Mouse (Mus musculus): Measurements from ENCODE around the gene Cast. TPM values are rescaled to one million over a fixed set of nuclear protein-coding genes. Genes with fewer than 3 reads are reported as not detected.

Gene Cast
- polyA plus RNA-seq, 1 experiment from 2014 or later: 32.6 TPM

DNA sequence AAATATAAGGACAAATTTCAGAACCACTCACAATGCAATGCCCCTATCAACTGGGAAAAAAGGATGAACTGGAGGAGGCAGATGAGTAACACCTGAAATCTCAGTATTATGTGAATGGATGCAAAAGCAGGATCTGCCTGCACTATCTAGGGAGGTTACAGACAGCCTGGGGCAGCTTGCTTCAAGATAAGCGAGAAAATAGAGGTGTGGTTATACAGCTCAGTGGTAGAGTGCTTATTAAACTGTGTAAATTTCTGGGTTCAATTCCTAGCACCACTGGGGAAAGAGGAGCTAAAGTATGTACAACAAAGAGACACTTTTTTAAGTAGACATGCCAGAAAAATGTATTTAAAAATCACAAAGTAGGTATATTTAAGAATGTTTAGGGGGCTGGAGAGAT, 14.2 kb downstream of the Cast start:
- no peak overlapping the region for H3K27ac ChIP-seq (ENCODE audit: low read length)
- H3K36me3 ChIP-seq (ENCODE audit: insufficient read depth, low read length): no peaks in the 10 kb centered on the region
- no peaks in the 10 kb centered on the region for H3K9me3 ChIP-seq (ENCODE audit: low read length)
- no peaks in the 10 kb centered on the region for H3K4me1 ChIP-seq (ENCODE audit: insufficient read depth, low read length)
- H3K4me2 ChIP-seq (replicated peaks; ENCODE audit: low read depth, low read length): no peak overlapping the region
- ATAC-seq (ENCODE audit: low FRiP score, low TSS enrichment): no peak
- no peak overlapping the region for H3K9ac ChIP-seq (replicated peaks; ENCODE audit: low read length)
- H3K4me3 ChIP-seq (ENCODE audit: low read length): no peak overlapping the region
- WGBS: 82% methylated on average over 1 of the region's 1 CpGs
- no peaks in the 10 kb centered on the region for H3K27me3 ChIP-seq (ENCODE audit: insufficient read depth, low read length)

DNA sequence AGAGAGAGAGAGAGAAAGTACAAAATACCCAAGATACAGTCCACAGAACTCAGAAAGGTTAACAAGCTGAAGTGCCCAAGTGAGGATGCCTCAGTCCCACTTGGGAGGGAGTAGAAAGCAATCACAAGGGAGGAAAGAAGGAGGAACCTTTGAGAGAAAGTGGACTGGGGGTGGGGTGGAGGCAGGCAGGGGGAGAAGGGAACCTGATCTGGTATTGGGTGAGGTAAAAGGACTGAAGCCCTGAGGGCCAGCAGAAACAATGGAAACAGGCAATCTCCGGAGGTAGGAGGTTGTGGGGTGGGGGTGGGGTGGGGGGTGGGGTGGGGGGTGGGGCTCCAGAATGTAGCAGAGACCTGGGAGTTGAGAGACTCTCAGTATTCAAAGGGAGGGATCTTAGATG, 20.9 kb downstream of the Cast start:
- H3K4me3 ChIP-seq (ENCODE audit: low read length): no peak overlapping the region
- H3K9me3 ChIP-seq (ENCODE audit: low read length): no peaks in the 10 kb centered on the region
- no peaks in the 10 kb centered on the region for H3K36me3 ChIP-seq (ENCODE audit: insufficient read depth, low read length)
- H3K4me1 ChIP-seq (ENCODE audit: insufficient read depth, low read length): no peaks in the 10 kb centered on the region
- no peaks in the 10 kb centered on the region for H3K27me3 ChIP-seq (ENCODE audit: insufficient read depth, low read length)
- WGBS: no CpG with 5 or more reads among the region's 1 CpGs
- no peak overlapping the region for H3K27ac ChIP-seq (ENCODE audit: low read length)
- no peak overlapping the region for H3K4me2 ChIP-seq (replicated peaks; ENCODE audit: low read depth, low read length)
- no peak for ATAC-seq (ENCODE audit: low FRiP score, low TSS enrichment)
- no peak overlapping the region for H3K9ac ChIP-seq (replicated peaks; ENCODE audit: low read length)

DNA sequence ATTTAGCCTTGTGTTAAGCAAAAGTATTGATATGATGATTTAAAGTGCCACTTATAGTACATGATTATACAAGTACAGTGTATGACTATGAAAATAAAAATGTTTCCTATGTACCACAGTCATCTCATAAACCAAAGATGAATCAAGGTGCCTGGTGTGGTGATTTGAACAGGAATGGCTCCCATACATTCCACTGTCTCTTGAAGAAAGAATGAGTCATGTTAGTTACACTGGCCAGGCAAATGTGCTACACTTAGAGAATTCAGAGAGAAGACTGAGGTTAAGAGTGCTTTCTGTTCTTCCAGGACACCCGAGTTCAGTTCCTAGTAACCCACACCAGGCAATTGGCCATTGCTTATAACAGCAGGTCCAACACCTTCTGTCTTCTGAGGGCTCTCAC, 36.5 kb downstream of the Cast start:
- Histone ChIP-seq H3K4me2 (replicated peaks; ENCODE audit: low read depth, low read length) (no peak overlapping the region), H3K27me3 (ENCODE audit: insufficient read depth, low read length) (no peaks in the 10 kb centered on the region), H3K36me3 (ENCODE audit: insufficient read depth, low read length) (no peaks in the 10 kb centered on the region), H3K4me1 (ENCODE audit: insufficient read depth, low read length) (0 out of 2 replicates have a peak, but pooled peaks cover 2% of the 10 kb centered on the region), H3K9ac (replicated peaks; ENCODE audit: low read length) (no peak overlapping the region), H3K27ac (ENCODE audit: low read length) (no peak overlapping the region), H3K9me3 (ENCODE audit: low read length) (no peaks in the 10 kb centered on the region), H3K4me3 (ENCODE audit: low read length) (no peak overlapping the region)
- no peak for ATAC-seq (ENCODE audit: low FRiP score, low TSS enrichment)
- WGBS: 43% methylated on average over 1 of the region's 1 CpGs

DNA sequence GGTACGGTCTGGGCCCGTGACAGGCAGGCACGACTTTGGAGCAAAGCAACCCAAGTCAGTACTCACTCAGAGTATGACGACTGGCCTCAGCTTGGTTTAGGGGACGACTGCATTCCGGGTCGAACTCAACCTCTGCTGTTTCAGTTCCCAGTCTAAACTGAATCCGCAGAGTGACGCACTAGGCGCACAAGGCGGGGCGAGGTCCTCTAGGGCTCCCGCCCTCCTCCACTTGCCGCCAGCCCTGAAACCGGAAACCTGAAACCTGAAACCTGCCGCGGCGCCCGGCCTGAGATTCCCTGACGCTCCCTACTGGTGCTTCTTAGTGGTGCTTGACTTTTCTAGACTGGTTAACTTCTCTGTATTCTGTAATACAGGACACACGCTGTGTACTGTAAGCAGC, 38.1 kb downstream of the Cast start:
- Histone ChIP-seq H3K4me1 (ENCODE audit: insufficient read depth, low read length) (0 out of 2 replicates have a peak, but pooled peaks cover 2% of the 10 kb centered on the region), H3K9ac (replicated peaks; ENCODE audit: low read length) (peak overlapping the region; percentile 73), H3K9me3 (ENCODE audit: low read length) (no peaks in the 10 kb centered on the region), H3K4me3 (ENCODE audit: low read length) (peak overlapping the region; percentile 57), H3K27ac (ENCODE audit: low read length) (peak overlapping the region; percentile 93), H3K4me2 (replicated peaks; ENCODE audit: low read depth, low read length) (peak overlapping the region; percentile 63), H3K27me3 (ENCODE audit: insufficient read depth, low read length) (no peaks in the 10 kb centered on the region), H3K36me3 (ENCODE audit: insufficient read depth, low read length) (no peaks in the 10 kb centered on the region)
- 0% methylated on average over 21 of the region's 21 CpGs for WGBS
- ATAC-seq (ENCODE audit: low FRiP score, low TSS enrichment): peak; percentile 100

DNA sequence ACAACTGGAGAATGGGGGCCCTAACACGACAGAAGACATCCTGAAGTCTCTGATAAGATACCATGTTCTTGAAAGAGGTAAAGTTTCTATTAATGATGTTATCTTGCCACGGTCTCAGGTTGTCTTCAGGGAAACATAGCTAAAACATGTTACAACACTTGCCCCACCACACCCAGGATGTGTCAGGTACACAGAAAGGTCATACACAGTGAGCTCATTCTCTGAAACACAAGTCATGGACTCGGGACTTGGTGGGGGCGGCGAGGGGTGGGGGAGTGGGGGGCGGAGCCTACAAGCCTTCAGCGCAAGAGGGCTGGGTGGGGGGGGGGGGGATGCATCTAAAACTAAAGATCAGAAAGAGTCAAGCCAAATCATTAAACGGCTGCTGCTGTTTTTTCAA, 38.7 kb downstream of the Cast start:
- H3K36me3 ChIP-seq (ENCODE audit: insufficient read depth, low read length): no peaks in the 10 kb centered on the region
- no peaks in the 10 kb centered on the region for H3K27me3 ChIP-seq (ENCODE audit: insufficient read depth, low read length)
- H3K9ac ChIP-seq (replicated peaks; ENCODE audit: low read length): peak overlapping the region; percentile 73
- peak overlapping the region; percentile 63 for H3K4me2 ChIP-seq (replicated peaks; ENCODE audit: low read depth, low read length)
- H3K27ac ChIP-seq (ENCODE audit: low read length): peak overlapping the region; percentile 93
- peak overlapping the region; percentile 57 for H3K4me3 ChIP-seq (ENCODE audit: low read length)
- 5% methylated on average over 7 of the region's 8 CpGs for WGBS
- 0 out of 2 replicates have a peak, but pooled peaks cover 2% of the 10 kb centered on the region for H3K4me1 ChIP-seq (ENCODE audit: insufficient read depth, low read length)
- peak; percentile 57; the same call in 1 of the 2 replicates for ATAC-seq (ENCODE audit: low FRiP score, low TSS enrichment)
- H3K9me3 ChIP-seq (ENCODE audit: low read length): no peaks in the 10 kb centered on the region

DNA sequence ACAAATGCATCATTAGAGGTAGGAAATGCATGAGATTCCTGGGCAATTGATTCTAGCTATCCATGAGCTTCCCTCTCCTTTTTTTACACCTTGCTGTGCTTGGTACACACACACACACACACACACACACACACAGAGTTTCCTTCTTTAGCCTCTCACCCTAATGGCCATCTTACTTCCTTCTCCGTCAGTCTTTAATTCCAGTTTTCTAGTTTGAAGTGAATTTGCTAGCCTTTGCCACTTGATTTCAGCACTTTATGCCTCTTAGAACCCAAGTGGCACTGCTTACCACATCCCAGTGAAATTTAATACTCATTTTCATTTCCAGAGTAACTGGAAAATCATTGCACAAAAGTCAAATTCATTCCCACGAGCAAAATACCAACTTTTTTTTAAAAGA, 41.4 kb downstream of the Cast start:
- Histone ChIP-seq H3K4me3 (ENCODE audit: low read length) (no peak overlapping the region), H3K36me3 (ENCODE audit: insufficient read depth, low read length) (no peaks in the 10 kb centered on the region), H3K9ac (replicated peaks; ENCODE audit: low read length) (no peak overlapping the region), H3K4me2 (replicated peaks; ENCODE audit: low read depth, low read length) (no peak overlapping the region), H3K9me3 (ENCODE audit: low read length) (no peaks in the 10 kb centered on the region), H3K27me3 (ENCODE audit: insufficient read depth, low read length) (no peaks in the 10 kb centered on the region), H3K4me1 (ENCODE audit: insufficient read depth, low read length) (0 out of 2 replicates have a peak, but pooled peaks cover 2% of the 10 kb centered on the region), H3K27ac (ENCODE audit: low read length) (no peak overlapping the region)
- 69% methylated on average over 2 of the region's 2 CpGs for WGBS
- no peak for ATAC-seq (ENCODE audit: low FRiP score, low TSS enrichment)

DNA sequence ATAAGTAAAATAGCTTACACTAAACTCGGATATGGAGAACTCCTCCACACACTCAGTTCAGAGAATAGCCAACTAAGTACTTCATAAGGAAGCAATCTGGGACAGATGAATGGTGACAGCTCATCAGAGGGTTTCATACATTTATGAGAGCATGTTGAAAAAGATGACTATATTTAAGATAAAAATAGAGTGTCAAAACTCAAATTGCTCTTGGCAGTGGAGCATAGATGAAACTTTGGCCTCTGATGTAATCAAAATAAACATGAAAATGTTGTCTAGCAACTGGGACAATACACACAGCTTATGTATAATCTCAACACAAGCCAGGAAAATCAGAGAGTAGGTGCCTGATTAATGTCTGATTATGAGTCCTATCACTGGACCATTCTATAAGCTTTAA, 45.9 kb downstream of the Cast start:
- H3K27me3 ChIP-seq (ENCODE audit: insufficient read depth, low read length): no peaks in the 10 kb centered on the region
- no peak overlapping the region for H3K27ac ChIP-seq (ENCODE audit: low read length)
- no peak for ATAC-seq (ENCODE audit: low FRiP score, low TSS enrichment)
- WGBS: 86% methylated on average over 1 of the region's 1 CpGs
- no peaks in the 10 kb centered on the region for H3K36me3 ChIP-seq (ENCODE audit: insufficient read depth, low read length)
- H3K4me3 ChIP-seq (ENCODE audit: low read length): no peak overlapping the region
- no peak overlapping the region for H3K4me2 ChIP-seq (replicated peaks; ENCODE audit: low read depth, low read length)
- H3K9me3 ChIP-seq (ENCODE audit: low read length): no peaks in the 10 kb centered on the region
- H3K9ac ChIP-seq (replicated peaks; ENCODE audit: low read length): no peak overlapping the region
- H3K4me1 ChIP-seq (ENCODE audit: insufficient read depth, low read length): no peaks in the 10 kb centered on the region

DNA sequence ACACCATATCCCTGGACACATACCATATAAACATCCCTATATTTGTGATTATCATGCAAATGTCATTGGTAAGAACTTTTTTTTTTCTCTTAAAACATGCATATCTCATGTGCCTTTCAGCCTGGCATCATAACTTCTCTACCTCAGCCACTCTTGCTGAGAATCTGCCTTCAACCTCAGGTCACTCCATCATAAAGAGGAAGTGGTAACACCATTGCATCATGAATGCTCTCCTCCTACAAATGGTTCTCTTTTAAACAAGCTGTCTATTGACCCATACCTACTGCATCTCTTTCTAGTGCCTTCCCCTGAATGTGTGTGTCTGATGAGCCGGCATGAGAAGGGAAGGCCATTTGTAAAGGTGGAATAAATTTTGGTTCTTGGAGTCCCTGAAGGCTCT, 49.5 kb downstream of the Cast start:
- H3K4me1 ChIP-seq (ENCODE audit: insufficient read depth, low read length): no peaks in the 10 kb centered on the region
- H3K4me3 ChIP-seq (ENCODE audit: low read length): no peak overlapping the region
- no peak overlapping the region for H3K9ac ChIP-seq (replicated peaks; ENCODE audit: low read length)
- no peaks in the 10 kb centered on the region for H3K36me3 ChIP-seq (ENCODE audit: insufficient read depth, low read length)
- ATAC-seq (ENCODE audit: low FRiP score, low TSS enrichment): no peak
- no peaks in the 10 kb centered on the region for H3K27me3 ChIP-seq (ENCODE audit: insufficient read depth, low read length)
- 94% methylated on average over 1 of the region's 1 CpGs for WGBS
- H3K4me2 ChIP-seq (replicated peaks; ENCODE audit: low read depth, low read length): no peak overlapping the region
- H3K27ac ChIP-seq (ENCODE audit: low read length): no peak overlapping the region
- no peaks in the 10 kb centered on the region for H3K9me3 ChIP-seq (ENCODE audit: low read length)

DNA sequence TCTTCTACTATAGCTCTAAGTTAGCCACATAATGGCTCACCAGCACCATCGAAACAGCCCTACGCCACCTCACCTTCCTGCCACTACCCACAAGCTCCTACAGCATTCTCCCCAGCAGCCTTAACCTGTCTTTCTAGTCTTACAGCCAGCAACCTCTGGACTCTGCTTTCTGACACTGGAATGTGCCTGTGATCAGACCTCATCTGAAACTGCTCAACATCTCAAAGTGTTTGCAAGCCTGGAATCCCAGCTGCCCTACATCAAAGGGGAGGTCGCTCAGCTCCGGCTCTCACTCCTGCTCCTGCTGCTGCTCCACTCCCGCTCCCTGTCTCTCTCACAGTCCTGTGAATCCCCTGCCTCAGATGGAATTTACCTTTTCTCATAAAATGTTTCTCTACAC, 65.4 kb downstream of the Cast start:
- ATAC-seq (ENCODE audit: low FRiP score, low TSS enrichment): no peak
- Histone ChIP-seq H3K4me2 (replicated peaks; ENCODE audit: low read depth, low read length) (no peak overlapping the region), H3K9ac (replicated peaks; ENCODE audit: low read length) (no peak overlapping the region), H3K36me3 (ENCODE audit: insufficient read depth, low read length) (0 out of 2 replicates have a peak, but pooled peaks cover 4% of the 10 kb centered on the region), H3K27ac (ENCODE audit: low read length) (no peak overlapping the region), H3K4me3 (ENCODE audit: low read length) (no peak overlapping the region), H3K9me3 (ENCODE audit: low read length) (no peaks in the 10 kb centered on the region), H3K4me1 (ENCODE audit: insufficient read depth, low read length) (no peaks in the 10 kb centered on the region), H3K27me3 (ENCODE audit: insufficient read depth, low read length) (no peaks in the 10 kb centered on the region)
- 43% methylated on average over 5 of the region's 5 CpGs for WGBS

DNA sequence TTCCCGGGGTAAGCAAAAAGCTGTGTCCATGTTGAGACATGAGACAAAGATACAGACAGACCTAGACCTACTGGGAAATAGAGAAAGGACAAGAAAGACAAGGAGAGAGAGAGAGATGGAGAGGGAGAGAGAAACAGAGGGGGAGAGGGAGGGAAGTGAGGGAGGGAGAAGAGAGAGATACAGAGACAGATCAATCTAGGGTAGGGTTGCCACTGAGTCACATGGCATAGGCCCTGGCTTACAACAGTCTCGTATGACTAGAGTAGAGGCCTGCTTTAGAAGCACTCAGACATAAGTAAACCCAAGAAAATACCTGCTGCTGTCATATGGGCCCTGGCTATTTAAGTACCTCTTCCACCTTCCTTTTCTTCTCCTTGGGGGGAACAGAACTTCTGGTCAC, 72.2 kb downstream of the Cast start:
- Histone ChIP-seq H3K9me3 (ENCODE audit: low read length) (no peaks in the 10 kb centered on the region), H3K9ac (replicated peaks; ENCODE audit: low read length) (no peak overlapping the region), H3K27me3 (ENCODE audit: insufficient read depth, low read length) (no peaks in the 10 kb centered on the region), H3K4me2 (replicated peaks; ENCODE audit: low read depth, low read length) (no peak overlapping the region), H3K4me1 (ENCODE audit: insufficient read depth, low read length) (no peaks in the 10 kb centered on the region), H3K27ac (ENCODE audit: low read length) (no peak overlapping the region), H3K36me3 (ENCODE audit: insufficient read depth, low read length) (peaks cover 9% of the 10 kb centered on the region), H3K4me3 (ENCODE audit: low read length) (no peak overlapping the region)
- ATAC-seq (ENCODE audit: low FRiP score, low TSS enrichment): no peak
- 78% methylated on average over 2 of the region's 2 CpGs for WGBS
